8 mouse cellular contexts compared by ENCODE assay signal in the genomic region with DNA sequence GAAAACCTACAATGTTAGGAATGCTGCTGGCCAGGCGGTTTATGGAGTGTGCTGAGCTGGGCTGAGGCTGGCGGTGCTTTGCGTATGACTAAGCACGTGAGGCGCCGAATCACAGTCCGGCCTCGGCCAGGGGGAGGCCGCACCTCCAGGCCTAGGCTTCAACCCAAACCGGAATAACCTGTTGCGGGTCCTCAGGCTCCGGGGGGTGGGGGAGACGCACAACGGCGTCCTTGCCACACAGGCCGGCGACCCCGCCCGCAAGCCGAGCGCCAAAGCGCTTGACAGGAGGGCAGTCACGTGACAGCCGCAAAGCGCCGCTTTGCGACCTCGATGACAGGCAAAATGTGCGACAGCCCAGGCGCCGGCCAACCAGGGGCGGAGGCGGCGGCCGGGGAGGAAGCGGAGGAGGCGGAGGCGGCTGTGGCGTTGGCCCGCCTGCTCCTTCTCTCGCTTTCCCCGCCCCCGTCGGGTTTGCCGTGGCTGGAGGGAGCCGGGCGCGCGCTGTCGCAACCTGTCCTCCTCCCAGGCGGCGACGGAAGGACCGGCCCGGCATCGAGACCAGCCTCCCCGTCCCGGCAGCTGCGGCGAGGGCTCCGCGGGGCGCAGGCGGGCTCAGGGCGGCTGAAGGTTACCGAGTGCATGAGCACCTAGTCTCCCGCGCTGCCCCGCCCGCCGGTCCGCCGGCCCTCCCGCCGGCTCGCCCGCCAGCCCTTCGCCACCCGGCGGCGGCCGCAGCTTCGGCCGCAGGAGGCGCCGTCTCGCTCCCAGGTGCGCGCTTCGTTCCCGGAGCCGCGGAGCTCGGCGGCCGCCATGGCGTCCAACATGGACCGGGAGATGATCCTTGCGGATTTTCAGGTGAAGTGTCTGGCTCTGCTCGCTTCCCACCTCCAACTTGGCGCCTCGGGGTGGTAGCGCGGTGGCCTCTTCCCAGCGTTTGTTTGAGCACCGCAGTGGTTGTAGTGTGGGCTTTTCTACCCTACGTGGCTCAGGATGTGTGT. TPM values are rescaled to one million over a fixed set of nuclear protein-coding genes. Genes with fewer than 3 reads are reported as not detected.
DNase-seq lines count a peak whose midpoint lies in the region; ATAC-seq and TF ChIP-seq lines count a peak whose summit lies in the region.

A gene (plus strand): TSS at position 371 of the 998 bp plus-strand sequence.

- H3K9me3 ChIP-seq in lung, postnatal 0 days (ENCODE audit: low read length), result no peaks in the 10 kb centered on the region

- peak; percentile 52 for TF ChIP-seq EP300 in lung, postnatal 0 days (IDR thresholded peaks at IDR 0.05)

- peak; percentile 97 to 98 for ATAC-seq in hematopoietic stem cell, adult 5-6 weeks (replicated peaks in 1 of 2; ENCODE audit: insufficient read depth in 1 of 2, low FRiP score in 2 of 2, low TSS enrichment in 1 of 2, low read depth in 1 of 2, poor library complexity in 2 of 2, severe bottlenecking in 2 of 2)
- peak; percentile 97 for ATAC-seq in lung, postnatal 0 days

- WGBS in lung, postnatal 0 days, result under 1% methylated on average over 91 of the region's 107 CpGs

- H3K9ac ChIP-seq in lung, postnatal 0 days (replicated peaks; ENCODE audit: low read depth), result peak within 1 kb of the TSS; percentile 63

- no peaks in the 10 kb centered on the region for H3K4me1 ChIP-seq in lung, postnatal 0 days (ENCODE audit: insufficient read depth, low read depth, low read length)

- H3K4me2 ChIP-seq in lung, postnatal 0 days (replicated peaks; ENCODE audit: low read depth, low read length), result peak within 1 kb of the TSS; percentile 68

- DNase-seq in MEL-GATA-1-ER (ENCODE audit: extremely low read depth, low read depth), result peak; percentile 91
- peak; percentile 98 for DNase-seq in cerebellum, adult 8-10 months
- DNase-seq in forelimb bud, embryonic 11.5 days (ENCODE audit: low read depth, low spot score), result peak; percentile 97
- DNase-seq in layer of hippocampus, adult 9-11 months, result peak; percentile 98
- peak; percentile 99 for DNase-seq in lung, postnatal 0 days (ENCODE audit: low spot score)
- peak; percentile 94 for DNase-seq in ovary, postnatal 14 days (ENCODE audit: low spot score)
- DNase-seq in thymus, postnatal 14 days, result peak; percentile 99

- no peaks in the 10 kb centered on the region for H3K27me3 ChIP-seq in lung, postnatal 0 days (replicated peaks; ENCODE audit: insufficient read depth, low read length)

- peak within 1 kb of the TSS; percentile 83 for H3K4me3 ChIP-seq in lung, postnatal 0 days (ENCODE audit: low read depth, low read length)

- peak; percentile 56 for TF ChIP-seq CTCF in lung, postnatal 0 days (IDR thresholded peaks at IDR 0.05)

- no peaks in the 10 kb centered on the region for H3K36me3 ChIP-seq in lung, postnatal 0 days (ENCODE audit: insufficient read depth, low read length)

- peak within 1 kb of the TSS; percentile 95 for H3K27ac ChIP-seq in lung, postnatal 0 days (ENCODE audit: low read length)

RNA-seq across cellular contexts. Expression of the gene that starts here (rescaled TPM):
- total RNA-seq in hematopoietic stem cell, adult 5-6 weeks (2017), result 50.2 and 69.9 TPM in 2 replicates
- 17.9 and 21.2 TPM in 2 replicates for polyA plus RNA-seq in lung, postnatal 0 days (2015; fragmentation: Nextera tagmentation; extraction: Ambion mirVana)

Comparison
In these comparisons a context has a peak if more than half of its experiments do, and no peak if none do; other contexts are left out.
1. Peak in every context shown above with its lines: DNase-seq, ATAC-seq, H3K4me3 ChIP-seq and H3K27ac ChIP-seq.